10 mouse cellular contexts compared by ENCODE assay signal in the genomic region with DNA sequence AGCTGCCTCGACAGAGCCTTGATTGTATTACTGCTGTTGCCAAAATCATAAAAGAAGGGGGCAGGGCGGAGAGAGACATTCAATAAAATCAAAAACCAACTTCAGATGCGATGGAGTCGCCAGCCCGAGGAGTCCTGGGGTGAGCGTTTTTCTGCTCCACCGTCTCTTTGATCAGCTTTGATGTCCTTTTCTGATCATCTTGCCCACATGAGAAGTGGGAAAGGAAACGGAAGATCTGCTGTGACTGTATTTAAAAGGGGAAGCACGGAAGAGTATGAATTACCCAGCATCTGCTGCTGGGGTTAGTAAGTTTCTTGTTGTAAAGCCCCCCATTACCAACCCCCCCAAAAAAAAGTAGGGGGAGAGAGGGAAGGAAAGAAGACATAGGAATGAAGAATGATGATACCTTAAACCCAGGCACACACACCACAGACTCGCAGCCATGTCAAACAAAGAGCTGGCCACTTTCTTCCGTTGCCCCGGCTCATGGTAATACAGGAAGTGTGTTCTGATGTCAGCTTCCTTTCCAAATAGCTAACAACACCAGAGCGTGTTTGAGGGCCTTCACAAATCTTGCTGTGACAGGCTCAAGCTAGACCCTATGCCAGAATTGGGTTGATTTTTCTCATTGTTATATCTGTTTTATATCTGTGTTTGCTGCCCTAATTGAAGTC.
DNase-seq lines count a peak whose midpoint lies in the region; ATAC-seq and TF ChIP-seq lines count a peak whose summit lies in the region.
"Had no signal": no experiment of that assay in that cellular context is flagged by ENCODE, and none has a peak within 500 bp of the region (broad histone marks: within the 10 kb centered on the region; RNA-seq: fewer than 3 reads in every experiment).

No protein-coding gene starts in this region.

- ATAC-seq in forebrain, embryonic 14.5 days, result no peak
- ATAC-seq in forebrain, embryonic 12.5 days (ENCODE audit: low FRiP score), result no peak
- ATAC-seq in heart, embryonic 11.5 days (replicated peaks; ENCODE audit: insufficient number of reproducible peaks, low FRiP score, low TSS enrichment), result no peak

- 46% methylated on average over 13 of the region's 13 CpGs for WGBS in forebrain, embryonic 14.5 days
- WGBS in forebrain, embryonic 12.5 days, result 46% methylated on average over 13 of the region's 13 CpGs
- 4% methylated on average over 13 of the region's 13 CpGs for WGBS in spleen, adult 2 months
- WGBS in macrophage (ENCODE audit: missing documents), result 6% methylated on average over 12 of the region's 13 CpGs
- 65% methylated on average over 13 of the region's 13 CpGs for WGBS in heart, embryonic 11.5 days (ENCODE audit: insufficient replicate concordance)

- DNase-seq in forebrain, embryonic 14.5 days (ENCODE audit: low spot score), result peak; percentile 47
- DNase-seq in spleen, adult 2 months (ENCODE audit: low read depth in 1 of 2, low spot score in 2 of 2), result peak in 1 of 2 experiments; percentile 25
- no peak for DNase-seq in spleen, adult 18-20 months
- peak; percentile 12 for DNase-seq in thymus, postnatal 25 days
- DNase-seq in urinary bladder, postnatal 14 days (ENCODE audit: low spot score), result no peak
- DNase-seq: liver, embryonic 13.5 days had no signal

- no peaks in the 10 kb centered on the region; the same call in 1 of the 2 replicates for H3K4me1 ChIP-seq in forebrain, embryonic 14.5 days (ENCODE audit: control insufficient read depth, insufficient read depth, low read length)
- H3K4me1 ChIP-seq in forebrain, embryonic 12.5 days, result peaks cover 25% of the 10 kb centered on the region
- peaks cover 10% of the 10 kb centered on the region; the same call in 1 of the 2 replicates for H3K4me1 ChIP-seq in spleen, adult 2 months (ENCODE audit: control insufficient read depth, insufficient read depth, insufficient read length)
- peaks cover 2% of the 10 kb centered on the region; the same call in 1 of the 2 replicates for H3K4me1 ChIP-seq in heart, embryonic 11.5 days (ENCODE audit: control insufficient read depth, insufficient read depth, low read length)
- H3K4me1 ChIP-seq: liver, embryonic 13.5 days had no signal

- no peak for TF ChIP-seq CTCF in spleen, adult 2 months (IDR thresholded peaks at IDR 0.05; ENCODE audit: extremely low read depth, insufficient read depth, insufficient read length, insufficient replicate concordance)

- no peaks in the 10 kb centered on the region; the same call in 1 of the 2 replicates for H3K9me3 ChIP-seq in forebrain, embryonic 14.5 days (replicated peaks; ENCODE audit: control insufficient read depth, low read length)
- 0 out of 2 replicates have a peak, but pooled peaks cover 3% of the 10 kb centered on the region for H3K9me3 ChIP-seq in forebrain, embryonic 12.5 days
- no peaks in the 10 kb centered on the region; the same call in 1 of the 2 replicates for H3K9me3 ChIP-seq in heart, embryonic 11.5 days (replicated peaks; ENCODE audit: control insufficient read depth, low read length)
- H3K9me3 ChIP-seq: heart, embryonic 13.5 days had no signal

- H3K4me3 ChIP-seq in forebrain, embryonic 14.5 days (ENCODE audit: low read depth, low read length), result no peak overlapping the region
- no peak overlapping the region for H3K4me3 ChIP-seq in forebrain, embryonic 12.5 days (replicated peaks)
- H3K4me3 ChIP-seq in spleen, adult 2 months (ENCODE audit: extremely low read depth, insufficient read depth, insufficient read length), result peak overlapping the region; percentile 47
- H3K4me3 ChIP-seq in macrophage (ENCODE audit: inconsistent target), result no peak overlapping the region
- H3K4me3 ChIP-seq in heart, embryonic 11.5 days (ENCODE audit: low read depth, low read length), result no peak overlapping the region
- H3K4me3 ChIP-seq: heart, embryonic 13.5 days; liver, embryonic 13.5 days had no signal

- no peak overlapping the region for H3K9ac ChIP-seq in forebrain, embryonic 14.5 days (ENCODE audit: low read length)
- no peak overlapping the region for H3K9ac ChIP-seq in forebrain, embryonic 12.5 days
- H3K9ac ChIP-seq in heart, embryonic 11.5 days (ENCODE audit: low read depth, low read length), result no peak overlapping the region
- H3K9ac ChIP-seq: heart, embryonic 13.5 days; liver, embryonic 13.5 days had no signal

- H3K4me2 ChIP-seq in forebrain, embryonic 14.5 days (ENCODE audit: low read length), result no peak overlapping the region
- no peak overlapping the region for H3K4me2 ChIP-seq in forebrain, embryonic 12.5 days
- H3K4me2 ChIP-seq in heart, embryonic 11.5 days, result no peak overlapping the region
- H3K4me2 ChIP-seq: heart, embryonic 13.5 days; liver, embryonic 13.5 days had no signal

- no peak overlapping the region for H3K27ac ChIP-seq in forebrain, embryonic 14.5 days (ENCODE audit: low read depth, low read length)
- no peak overlapping the region for H3K27ac ChIP-seq in forebrain, embryonic 12.5 days
- peak overlapping the region; percentile 50; the same call in 1 of the 2 replicates for H3K27ac ChIP-seq in spleen, adult 2 months (ENCODE audit: insufficient read depth, low read length)
- H3K27ac ChIP-seq in macrophage, result peak overlapping the region; percentile 82
- no peak overlapping the region for H3K27ac ChIP-seq in heart, embryonic 11.5 days (ENCODE audit: low read depth, low read length)
- H3K27ac ChIP-seq: heart, embryonic 13.5 days; liver, embryonic 13.5 days had no signal

- TF ChIP-seq POLR2A in spleen, adult 2 months (IDR thresholded peaks at IDR 0.05; ENCODE audit: low read depth, low read length), result no peak; the same call in 1 of the 2 replicates

- H3K79me2 ChIP-seq in macrophage (ENCODE audit: inconsistent target), result no peaks in the 10 kb centered on the region

- H3K27me3 ChIP-seq in forebrain, embryonic 14.5 days (replicated peaks; ENCODE audit: control insufficient read depth, insufficient read depth, low read length), result no peaks in the 10 kb centered on the region
- H3K27me3 ChIP-seq in forebrain, embryonic 12.5 days, result peaks cover 3% of the 10 kb centered on the region; the same call in 1 of the 2 replicates
- H3K27me3 ChIP-seq in spleen, adult 2 months (ENCODE audit: control insufficient read depth, insufficient read depth, low read length), result no peaks in the 10 kb centered on the region
- no peaks in the 10 kb centered on the region for H3K27me3 ChIP-seq in heart, embryonic 11.5 days (ENCODE audit: control insufficient read depth, insufficient read depth, low read length)
- H3K27me3 ChIP-seq: heart, embryonic 13.5 days; liver, embryonic 13.5 days had no signal

- no peaks in the 10 kb centered on the region for H3K36me3 ChIP-seq in forebrain, embryonic 14.5 days (ENCODE audit: control insufficient read depth, insufficient read depth, low read length)
- no peaks in the 10 kb centered on the region for H3K36me3 ChIP-seq in forebrain, embryonic 12.5 days (replicated peaks)
- no peaks in the 10 kb centered on the region for H3K36me3 ChIP-seq in spleen, adult 2 months (ENCODE audit: control insufficient read depth, insufficient read depth, low read length)
- no peaks in the 10 kb centered on the region for H3K36me3 ChIP-seq in macrophage (ENCODE audit: inconsistent target)
- H3K36me3 ChIP-seq in heart, embryonic 11.5 days (ENCODE audit: control insufficient read depth, insufficient read depth, low read length), result no peaks in the 10 kb centered on the region
- H3K36me3 ChIP-seq: heart, embryonic 13.5 days; liver, embryonic 13.5 days had no signal

Comparison
In these comparisons a context has a peak if more than half of its experiments do, and no peak if none do; other contexts are left out.
1. DNase-seq: peak in forebrain, embryonic 14.5 days (single experiment) and thymus, postnatal 25 days (single experiment); none in spleen, adult 18-20 months (0 of 2) and urinary bladder, postnatal 14 days (single experiment).
2. H3K27ac ChIP-seq: peak in spleen, adult 2 months (single experiment) and macrophage (single experiment); none in forebrain, embryonic 14.5 days (single experiment), forebrain, embryonic 12.5 days (single experiment) and heart, embryonic 11.5 days (single experiment).